ENCODE assay signal across 22 mouse cellular contexts in the genomic region with DNA sequence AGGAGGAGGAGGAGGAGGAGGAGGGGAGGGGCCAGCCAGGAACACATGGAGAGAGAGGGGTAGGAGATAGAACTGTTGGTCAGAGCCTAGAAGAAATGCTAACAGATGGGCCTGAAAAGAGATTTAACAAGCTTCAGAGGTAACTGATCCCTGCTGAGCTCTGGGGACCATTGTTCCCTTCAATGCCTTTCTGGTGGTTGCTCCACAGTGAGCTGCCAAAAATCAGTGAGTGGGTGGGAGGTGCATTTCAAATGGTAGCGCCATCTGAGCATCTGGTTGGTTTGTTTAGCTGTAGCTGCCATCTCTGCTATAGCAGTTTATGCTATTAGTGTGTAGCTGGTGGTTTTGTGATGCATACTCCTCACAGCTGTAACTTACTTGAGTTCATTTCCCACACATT.
DNase-seq lines count a peak whose midpoint lies in the region; ATAC-seq and TF ChIP-seq lines count a peak whose summit lies in the region.
"Had no signal": no experiment of that assay in that cellular context is flagged by ENCODE, and none has a peak within 500 bp of the region (broad histone marks: within the 10 kb centered on the region; RNA-seq: fewer than 3 reads in every experiment).

No protein-coding gene starts in this region.

- no peaks in the 10 kb centered on the region for H3K27me3 ChIP-seq in forebrain, embryonic 13.5 days
- no peaks in the 10 kb centered on the region for H3K27me3 ChIP-seq in forebrain, postnatal 0 days (ENCODE audit: insufficient read depth, low read length)
- H3K27me3 ChIP-seq in embryonic facial prominence, embryonic 14.5 days (replicated peaks; ENCODE audit: control insufficient read depth, insufficient read depth, low read length) = no peaks in the 10 kb centered on the region
- H3K27me3 ChIP-seq: CH12.LX; embryonic facial prominence, embryonic 12.5 days; hindbrain, embryonic 12.5 days; limb, embryonic 15.5 days; midbrain, embryonic 13.5 days had no signal

- ATAC-seq in forebrain, embryonic 13.5 days = peak; percentile 62; the same call in 1 of the 2 replicates
- ATAC-seq in forebrain, postnatal 0 days = no peak
- no peak for ATAC-seq in embryonic facial prominence, embryonic 14.5 days (ENCODE audit: low read depth)
- ATAC-seq: lung, postnatal 0 days; midbrain, embryonic 13.5 days had no signal

- no peak for TF ChIP-seq CTCF in forebrain, postnatal 0 days (IDR thresholded peaks at IDR 0.05; ENCODE audit: low read depth)

- H3K9ac ChIP-seq in forebrain, embryonic 13.5 days = no peak overlapping the region
- H3K9ac ChIP-seq in forebrain, postnatal 0 days = no peak overlapping the region
- no peak overlapping the region for H3K9ac ChIP-seq in embryonic facial prominence, embryonic 14.5 days (ENCODE audit: low read depth, low read length)
- H3K9ac ChIP-seq: embryonic facial prominence, embryonic 12.5 days; hindbrain, embryonic 12.5 days; limb, embryonic 15.5 days; midbrain, embryonic 13.5 days had no signal

- WGBS in forebrain, embryonic 13.5 days = 42% methylated on average over 1 of the region's 1 CpGs
- WGBS in forebrain, postnatal 0 days = 45% methylated on average over 1 of the region's 1 CpGs
- WGBS in embryonic facial prominence, embryonic 14.5 days = 70% methylated on average over 1 of the region's 1 CpGs

- H3K9me3 ChIP-seq in forebrain, embryonic 13.5 days (replicated peaks) = no peaks in the 10 kb centered on the region
- no peaks in the 10 kb centered on the region for H3K9me3 ChIP-seq in forebrain, postnatal 0 days (ENCODE audit: low read length)
- no peaks in the 10 kb centered on the region for H3K9me3 ChIP-seq in embryonic facial prominence, embryonic 14.5 days (ENCODE audit: control insufficient read depth, low read length)
- H3K9me3 ChIP-seq: embryonic facial prominence, embryonic 12.5 days; heart, embryonic 10.5 days; hindbrain, embryonic 12.5 days; limb, embryonic 15.5 days; midbrain, embryonic 13.5 days had no signal

- H3K4me2 ChIP-seq in forebrain, embryonic 13.5 days = no peak overlapping the region
- H3K4me2 ChIP-seq in forebrain, postnatal 0 days (ENCODE audit: low read depth) = no peak overlapping the region
- H3K4me2 ChIP-seq in embryonic facial prominence, embryonic 14.5 days (ENCODE audit: low read depth, low read length) = no peak overlapping the region
- H3K4me2 ChIP-seq: embryonic facial prominence, embryonic 12.5 days; hindbrain, embryonic 12.5 days; limb, embryonic 15.5 days; midbrain, embryonic 13.5 days had no signal

- DNase-seq in forebrain, postnatal 0 days = no peak
- peak; percentile 44 for DNase-seq in Muller cell, postnatal 12 days (ENCODE audit: inconsistent ontology term)
- peak; percentile 12 for DNase-seq in embryonic facial prominence, embryonic 14.5 days (ENCODE audit: low spot score)
- DNase-seq in layer of hippocampus, adult 9-10 months (ENCODE audit: low spot score) = peak; percentile 6
- DNase-seq in lung, postnatal 14 days = no peak
- DNase-seq in urinary bladder, postnatal 36 days (ENCODE audit: low spot score in 2 of 2) = no peak
- DNase-seq in left cerebral cortex, adult 18-20 months (ENCODE audit: low spot score in 2 of 2) = no peak
- DNase-seq: adrenal gland, postnatal 36 days; gastrocnemius, postnatal 36 days; kidney, adult 9 months; kidney, postnatal 36 days; spleen, adult 18-20 months; thymus, adult 2 months had no signal

- H3K4me1 ChIP-seq in forebrain, embryonic 13.5 days = no peaks in the 10 kb centered on the region
- H3K4me1 ChIP-seq in forebrain, postnatal 0 days (ENCODE audit: insufficient read depth) = no peaks in the 10 kb centered on the region
- no peaks in the 10 kb centered on the region for H3K4me1 ChIP-seq in embryonic facial prominence, embryonic 14.5 days (ENCODE audit: control insufficient read depth, insufficient read depth, low read length)
- H3K4me1 ChIP-seq: heart, embryonic 10.5 days; hindbrain, embryonic 12.5 days; midbrain, embryonic 13.5 days had no signal

- no peaks in the 10 kb centered on the region for H3K36me3 ChIP-seq in forebrain, embryonic 13.5 days (ENCODE audit: poor library complexity, severe bottlenecking)
- no peaks in the 10 kb centered on the region for H3K36me3 ChIP-seq in forebrain, postnatal 0 days (ENCODE audit: insufficient read depth)
- H3K36me3 ChIP-seq in embryonic facial prominence, embryonic 14.5 days (ENCODE audit: control insufficient read depth, insufficient read depth, low read length) = no peaks in the 10 kb centered on the region
- H3K36me3 ChIP-seq: embryonic facial prominence, embryonic 12.5 days; heart, embryonic 10.5 days; hindbrain, embryonic 12.5 days; limb, embryonic 15.5 days; midbrain, embryonic 13.5 days had no signal

- H3K27ac ChIP-seq in forebrain, embryonic 13.5 days = no peak overlapping the region
- no peak overlapping the region for H3K27ac ChIP-seq in forebrain, postnatal 0 days (ENCODE audit: low read depth, low read length)
- no peak overlapping the region for H3K27ac ChIP-seq in embryonic facial prominence, embryonic 14.5 days (replicated peaks; ENCODE audit: low read depth, low read length)
- H3K27ac ChIP-seq: embryonic facial prominence, embryonic 12.5 days; heart, embryonic 10.5 days; hindbrain, embryonic 12.5 days; limb, embryonic 15.5 days; midbrain, embryonic 13.5 days had no signal

- H3K4me3 ChIP-seq in forebrain, embryonic 13.5 days = no peak overlapping the region
- H3K4me3 ChIP-seq in forebrain, postnatal 0 days (ENCODE audit: low read depth, low read length) = no peak overlapping the region
- H3K4me3 ChIP-seq in embryonic facial prominence, embryonic 14.5 days (ENCODE audit: low read depth, low read length) = no peak overlapping the region
- H3K4me3 ChIP-seq: embryonic facial prominence, embryonic 12.5 days; heart, embryonic 10.5 days; hindbrain, embryonic 12.5 days; limb, embryonic 15.5 days; midbrain, embryonic 13.5 days; myocyte had no signal

Comparison
In these comparisons a context has a peak if more than half of its experiments do, and no peak if none do; other contexts are left out.
1. DNase-seq: peak in Muller cell, postnatal 12 days (single experiment), embryonic facial prominence, embryonic 14.5 days (single experiment) and layer of hippocampus, adult 9-10 months (single experiment); none in forebrain, postnatal 0 days (single experiment), lung, postnatal 14 days (single experiment), urinary bladder, postnatal 36 days (0 of 2) and left cerebral cortex, adult 18-20 months (0 of 2).